Mouse (Mus musculus) MEL (cell line): Measurements from ENCODE around the gene Hs3st3b1. TPM values are rescaled to one million over a fixed set of nuclear protein-coding genes. Genes with fewer than 3 reads are reported as not detected.

ENCODE experiments used
- DNase-seq: peaks from one replicate; pipeline ENCODE4 v3.0.0; 2011; ENCODE audit warnings: low read depth, low spot score
- H3K27ac ChIP-seq: 2 replicates; pipeline ENCODE4 v1.5.1; 2012; ENCODE audit warnings: low read depth, mild to moderate bottlenecking, control low read depth, low read length, moderate library complexity; ENCODE audit not compliant: control insufficient read depth
- H3K27me3 ChIP-seq, 2 experiments: fragments of 150-350 bp in 1 of 2; sonication (generic) in 1 of 2; 2 replicates each; pipeline ENCODE4 v1.6.1; 2012; ENCODE audit warnings: low read length in 2 of 2, mild to moderate bottlenecking in 2 of 2, improper control_type of control experiment in 1 of 2, moderate library complexity in 1 of 2; ENCODE audit not compliant: insufficient read depth in 2 of 2, control insufficient read depth in 1 of 2
- H3K36me3 ChIP-seq, 2 experiments: 2 replicates each; pipeline ENCODE4 v1.6.1; 2012 to 2014; ENCODE audit warnings: low read length in 2 of 2, improper control_type of control experiment in 1 of 2, inconsistent platforms in 1 of 2, mild to moderate bottlenecking in 1 of 2; ENCODE audit not compliant: insufficient read depth in 2 of 2, control insufficient read depth in 1 of 2
- H3K4me1 ChIP-seq, 2 experiments: fragments of 150-350 bp in 1 of 2; sonication (generic) in 1 of 2; 2 replicates each; pipeline ENCODE4 v1.6.1; 2012; ENCODE audit warnings: low read length in 2 of 2, improper control_type of control experiment in 1 of 2, mild to moderate bottlenecking in 1 of 2; ENCODE audit not compliant: insufficient read depth in 2 of 2, control insufficient read depth in 1 of 2
- H3K4me3 ChIP-seq, 2 experiments: fragments of 150-350 bp in 1 of 2; sonication (generic) in 1 of 2; 2 replicates each; pipeline ENCODE4 v1.5.1; 2012; ENCODE audit warnings: low read depth in 2 of 2, low read length in 2 of 2, mild to moderate bottlenecking in 2 of 2, moderate library complexity in 2 of 2, control low read depth in 1 of 2, improper control_type of control experiment in 1 of 2; ENCODE audit not compliant: control insufficient read depth in 1 of 2, insufficient read depth in 1 of 2
- H3K79me2 ChIP-seq: 2 replicates; pipeline ENCODE4 v1.6.1; 2012; ENCODE audit warnings: mild to moderate bottlenecking, low read length, moderate library complexity; ENCODE audit not compliant: control insufficient read depth, poor library complexity, insufficient read depth
- H3K9ac ChIP-seq: 2 replicates; pipeline ENCODE4 v1.6.1; 2012; ENCODE audit warnings: low read depth, mild to moderate bottlenecking, control low read depth, low read length, moderate library complexity; ENCODE audit not compliant: control insufficient read depth, poor library complexity, severe bottlenecking
- H3K9me3 ChIP-seq: fragments of 150-350 bp; sonication (generic); replicated peaks from 2 replicates; pipeline ENCODE4 v1.6.1; 2012; ENCODE audit warnings: mild to moderate bottlenecking, low read length, improper control_type of control experiment, moderate library complexity; ENCODE audit not compliant: insufficient read depth
- BHLHE40 ChIP-seq: IDR thresholded peaks from 2 replicates; pipeline ENCODE4 v1.6.1; 2012; ENCODE audit warnings: low read depth, mild to moderate bottlenecking, inconsistent platforms, low read length, improper control_type of control experiment, borderline replicate concordance
- CHD2 ChIP-seq: IDR thresholded peaks from 2 replicates; pipeline ENCODE4 v1.6.1; 2011; ENCODE audit warnings: low read length, improper control_type of control experiment
- E2F4 ChIP-seq: IDR thresholded peaks from 2 replicates; pipeline ENCODE4 v1.6.1; 2011; ENCODE audit warnings: low read depth, low read length, improper control_type of control experiment, borderline replicate concordance
- ELF1 ChIP-seq: IDR thresholded peaks from 2 replicates; pipeline ENCODE4 v1.6.1; 2014; ENCODE audit warnings: low read depth, mild to moderate bottlenecking, inconsistent platforms, low read length, improper control_type of control experiment, moderate library complexity
- GABPA ChIP-seq: IDR thresholded peaks from 2 replicates; pipeline ENCODE4 v1.6.1; 2012; ENCODE audit warnings: low read depth, mild to moderate bottlenecking, inconsistent platforms, low read length, improper control_type of control experiment, moderate library complexity
- GATA1 ChIP-seq: IDR thresholded peaks from 2 replicates; pipeline ENCODE4 v1.6.1; 2011; ENCODE audit warnings: low read depth, low read length, improper control_type of control experiment
- HCFC1 ChIP-seq: IDR thresholded peaks from 2 replicates; pipeline ENCODE4 v1.6.1; 2012; ENCODE audit warnings: low read depth, mild to moderate bottlenecking, inconsistent platforms, low read length, improper control_type of control experiment, moderate library complexity
- MAX ChIP-seq: IDR thresholded peaks from 2 replicates; pipeline ENCODE4 v1.6.1; 2011; ENCODE audit warnings: low read length, improper control_type of control experiment
- MEF2A ChIP-seq: IDR thresholded peaks from 2 replicates; pipeline ENCODE4 v1.6.1; 2014; ENCODE audit warnings: low read depth, mild to moderate bottlenecking, inconsistent platforms, low read length, improper control_type of control experiment; ENCODE audit not compliant: poor library complexity, insufficient replicate concordance, severe bottlenecking; ENCODE audit errors: extremely low read depth
- MXI1 ChIP-seq: IDR thresholded peaks from 2 replicates; pipeline ENCODE4 v1.6.1; 2011; ENCODE audit warnings: mild to moderate bottlenecking, low read depth, low read length, improper control_type of control experiment
- MYC ChIP-seq: IDR thresholded peaks from 2 replicates; pipeline ENCODE4 v1.6.1; 2011; ENCODE audit warnings: low read depth, mild to moderate bottlenecking, low read length, improper control_type of control experiment, moderate library complexity
- NELFE ChIP-seq: IDR thresholded peaks from 2 replicates; pipeline ENCODE4 v1.6.1; 2011; ENCODE audit warnings: low read depth, low read length, improper control_type of control experiment
- NRF1 ChIP-seq: IDR thresholded peaks from 2 replicates; pipeline ENCODE4 v1.6.1; 2014; ENCODE audit warnings: low read depth, mild to moderate bottlenecking, inconsistent platforms, low read length, improper control_type of control experiment, moderate library complexity; ENCODE audit not compliant: poor library complexity, insufficient read depth, severe bottlenecking
- RAD21 ChIP-seq: IDR thresholded peaks from 2 replicates; pipeline ENCODE4 v1.6.1; 2011; ENCODE audit warnings: mild to moderate bottlenecking, low read depth, low read length, improper control_type of control experiment
- SIN3A ChIP-seq: IDR thresholded peaks from 2 replicates; pipeline ENCODE4 v1.6.1; 2012; ENCODE audit warnings: low read length, improper control_type of control experiment, inconsistent platforms
- USF1 ChIP-seq: IDR thresholded peaks from 2 replicates; pipeline ENCODE4 v1.6.1; 2014; ENCODE audit warnings: low read depth, mild to moderate bottlenecking, inconsistent platforms, low read length, improper control_type of control experiment, moderate library complexity
- ZC3H11A ChIP-seq: IDR thresholded peaks from 2 replicates; pipeline ENCODE4 v1.6.1; 2012; ENCODE audit warnings: low read depth, mild to moderate bottlenecking, inconsistent platforms, low read length, improper control_type of control experiment
- ZMIZ1 ChIP-seq: IDR thresholded peaks from 2 replicates; pipeline ENCODE4 v1.6.1; 2012; ENCODE audit warnings: low read depth, mild to moderate bottlenecking, inconsistent platforms, low read length, improper control_type of control experiment, moderate library complexity
- polyA plus RNA-seq, 2 experiments: library from polyadenylated mRNA; stranded (reverse) in 1 of 2; unstranded in 1 of 2; fragments of >175 nt in 1 of 2; fragments of >200 nt in 1 of 2; gene quantifications; 2 replicates each; pipeline versions ENCODE4 v1.2.1 to v1.2.4; 2012; ENCODE audit warnings: low replicate concordance in 2 of 2, low read depth in 1 of 2; ENCODE audit not compliant: insufficient read length in 2 of 2, insufficient read depth in 1 of 2, missing spikeins in 1 of 2
- total RNA-seq: library from RNA; depleted of rRNA; stranded (reverse); fragments of 300-350 nt; gene quantifications from 2 replicates; pipeline ENCODE4 v1.2.3, GENCODE M21; 2012

Hs3st3b1 gene
- total and polyA plus RNA-seq, 3 experiments = not detected

- H3K4me3 ChIP-seq = no peak overlapping the region
- H3K36me3 ChIP-seq = no peaks in the 10 kb centered on the region
- H3K4me1 ChIP-seq = no peaks in the 10 kb centered on the region
- no peaks in the 10 kb centered on the region; a peak in 1 of 4 replicates for H3K27me3 ChIP-seq
- DNase-seq = no peak
- H3K9ac ChIP-seq = no peak overlapping the region
- no peaks in the 10 kb centered on the region for H3K79me2 ChIP-seq
- TF ChIP-seq HCFC1 (no peak), MYC (no peak), MXI1 (no peak)
- H3K27ac ChIP-seq = no peak overlapping the region
- no peaks in the 10 kb centered on the region for H3K9me3 ChIP-seq
Observed at GRCm38 (mm10) chr11:63917561-63917960, 4.5 kb downstream of the Hs3st3b1 start.

DNA sequence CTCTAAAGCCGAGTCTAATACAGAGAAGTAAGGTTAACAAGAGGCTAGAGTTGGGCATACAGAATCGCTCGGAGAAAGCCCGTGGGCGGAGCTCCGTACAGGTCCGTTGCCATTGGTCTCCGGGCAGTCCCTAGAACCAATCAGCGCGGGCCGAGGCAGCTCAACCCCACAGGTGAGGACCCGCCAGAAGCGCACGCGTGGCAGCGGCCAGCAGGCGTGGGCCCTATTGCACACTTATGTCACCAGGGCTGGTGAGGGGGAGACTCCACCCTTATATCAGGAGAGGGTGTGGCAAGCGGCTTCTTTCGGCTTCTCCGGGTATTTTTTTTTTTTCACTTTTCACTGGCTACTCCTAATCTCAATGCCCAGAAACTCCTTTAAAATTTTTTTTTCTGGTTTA lies 7.7 kb downstream of the Hs3st3b1 start:
- H3K9ac ChIP-seq = no peak overlapping the region
- H3K4me1 ChIP-seq = no peaks in the 10 kb centered on the region
- no peaks in the 10 kb centered on the region; the same call in 1 of the 2 replicates for H3K9me3 ChIP-seq
- no peak overlapping the region for H3K27ac ChIP-seq
- H3K36me3 ChIP-seq = no peaks in the 10 kb centered on the region
- H3K4me3 ChIP-seq = no peak overlapping the region
- no peak for DNase-seq
- no peaks in the 10 kb centered on the region for H3K79me2 ChIP-seq
- TF ChIP-seq USF1 (no peak), E2F4 (no peak), RAD21 (no peak), ZMIZ1 (no peak), NELFE (no peak), HCFC1 (no peak), NRF1 (no peak), SIN3A (no peak), ZC3H11A (no peak), MEF2A (no peak), ELF1 (no peak), BHLHE40 (no peak), CHD2 (no peak), GATA1 (no peak)
- TF ChIP-seq, all 39 proteins: peak for 0
- H3K27me3 ChIP-seq = no peaks in the 10 kb centered on the region

GRCm38 (mm10) chr11:63913936-63914335 lies 8.2 kb downstream of the Hs3st3b1 start:
- Histone ChIP-seq H3K4me3 (no peak overlapping the region), H3K9ac (no peak overlapping the region), H3K27me3 (no peaks in the 10 kb centered on the region), H3K4me1 (no peaks in the 10 kb centered on the region), H3K27ac (no peak overlapping the region), H3K36me3 (no peaks in the 10 kb centered on the region), H3K9me3 (no peaks in the 10 kb centered on the region; the same call in 1 of the 2 replicates), H3K79me2 (no peaks in the 10 kb centered on the region)
- no peak for DNase-seq
- TF ChIP-seq GABPA (no peak), GATA1 (no peak), MAX (no peak), NELFE (no peak)
